Mouse (Mus musculus) liver, postnatal 0 days (tissue): Measurements from ENCODE around the gene Ttll12. TPM values are rescaled to one million over a fixed set of nuclear protein-coding genes. Genes with fewer than 3 reads are reported as not detected.

ENCODE experiments used
- ATAC-seq: fragments of 200-750 bp; cut with Nextera tagmentation; 2 replicates; pipeline ENCODE4 v1.8.0; 2017; ENCODE audit warnings: mild to moderate bottlenecking, moderate library complexity
- DNase-seq: peaks from one replicate; pipeline ENCODE4 v3.0.0-alpha.2; 2016
- H3K27ac ChIP-seq: fragments of 300-500 bp; sonication (generic); 2 replicates; pipeline ENCODE4 v1.5.1; 2014; ENCODE audit warnings: antibody characterized with exemption, moderate library complexity, mild to moderate bottlenecking, low read depth
- H3K27me3 ChIP-seq: fragments of 300-500 bp; sonication (generic); 2 replicates; pipeline ENCODE4 v1.6.1; 2014; ENCODE audit warnings: low read length, control low read depth, mixed read lengths; ENCODE audit not compliant: insufficient read depth
- H3K36me3 ChIP-seq: fragments of 300-500 bp; sonication (generic); replicated peaks from 2 replicates; pipeline ENCODE4 v1.6.1; 2014; ENCODE audit warnings: mild to moderate bottlenecking, control low read depth, low read length, moderate library complexity, mixed read lengths; ENCODE audit not compliant: insufficient read depth
- H3K4me1 ChIP-seq: fragments of 300-500 bp; sonication (generic); 2 replicates; pipeline ENCODE4 v1.6.1; 2014; ENCODE audit warnings: antibody characterized with exemption, mild to moderate bottlenecking, control low read depth; ENCODE audit not compliant: insufficient read depth
- H3K4me2 ChIP-seq: fragments of 300-500 bp; sonication (generic); 2 replicates; pipeline ENCODE4 v1.6.1; 2014; ENCODE audit warnings: low read depth, mild to moderate bottlenecking, low read length, moderate library complexity, mixed read lengths
- H3K4me3 ChIP-seq: fragments of 300-500 bp; sonication (generic); 2 replicates; pipeline ENCODE4 v1.5.1; 2014; ENCODE audit warnings: low read depth, low read length
- H3K9ac ChIP-seq: fragments of 300-500 bp; sonication (generic); replicated peaks from 2 replicates; pipeline ENCODE4 v1.6.1; 2014; ENCODE audit warnings: mild to moderate bottlenecking, moderate library complexity
- H3K9me3 ChIP-seq: fragments of 300-500 bp; sonication (generic); 2 replicates; pipeline ENCODE4 v1.6.1; 2016; ENCODE audit warnings: mild to moderate bottlenecking, control low read depth, low read length, mixed read lengths
- CTCF ChIP-seq: sonication (generic); IDR thresholded peaks from 2 replicates; pipeline ENCODE4 v1.5.1; 2016; ENCODE audit warnings: antibody characterized with exemption, low read depth
- EP300 ChIP-seq: IDR thresholded peaks from 2 replicates; pipeline ENCODE4 v1.6.1; 2016; ENCODE audit warnings: antibody characterized with exemption, low read depth, mild to moderate bottlenecking
- WGBS: fragments of 180-500 bp; shearing (Covaris S2); extraction: QIAGEN DNeasy Blood & Tissue Kit; methylation state at CpG from one replicate; pipeline ENCODE4 v1.1.7; 2014; ENCODE audit not compliant: insufficient replicate concordance; 5-methylcytosine and 5-hydroxymethylcytosine counted together
- polyA plus RNA-seq: library from polyadenylated mRNA; unstranded; fragments of >200 nt; fragmentation: Nextera tagmentation; extraction: Ambion mirVana; gene quantifications from 2 replicates; pipeline ENCODE4 v1.2.1, GENCODE M21; 2015

Ttll12 gene
- polyA plus RNA-seq, 1 experiment from 2014 or later, result 12.9 TPM

- H3K27me3 ChIP-seq, result no peaks in the 10 kb centered on the region
- peak overlapping the region; percentile 75 for H3K9ac ChIP-seq
- 19% methylated on average over 15 of the region's 15 CpGs for WGBS
- peak overlapping the region; percentile 72 for H3K4me3 ChIP-seq
- H3K36me3 ChIP-seq, result no peaks in the 10 kb centered on the region
- peak; percentile 68 for ATAC-seq
- H3K4me1 ChIP-seq, result peaks cover 30% of the 10 kb centered on the region
- TF ChIP-seq CTCF (no peak), EP300 (no peak)
- no peaks in the 10 kb centered on the region for H3K9me3 ChIP-seq
- peak; percentile 82 for DNase-seq
- H3K4me2 ChIP-seq, result peak overlapping the region; percentile 90
- H3K27ac ChIP-seq, result peak overlapping the region; percentile 94
Observed at GRCm38 (mm10) chr15:83562626-83563270, 32.2 kb downstream of the Ttll12 start.

GRCm38 (mm10) chr15:83560941-83561477 is 33.9 kb downstream of the Ttll12 start:
- H3K36me3 ChIP-seq, result no peaks in the 10 kb centered on the region
- no peak overlapping the region for H3K4me2 ChIP-seq
- DNase-seq (no peak), ATAC-seq (no peak)
- TF ChIP-seq EP300 (no peak), CTCF (0 out of 2 replicates have a peak, but pooled peaks have one; percentile 4)
- H3K27ac ChIP-seq, result peak overlapping the region; percentile 14; the same call in 1 of the 2 replicates
- no peak overlapping the region for H3K4me3 ChIP-seq
- no peaks in the 10 kb centered on the region for H3K27me3 ChIP-seq
- no peaks in the 10 kb centered on the region for H3K9me3 ChIP-seq
- peaks cover 27% of the 10 kb centered on the region for H3K4me1 ChIP-seq
- WGBS, result 30% methylated on average over 5 of the region's 5 CpGs
- no peak overlapping the region for H3K9ac ChIP-seq

GRCm38 (mm10) chr15:83555161-83555974 is 39.6 kb downstream of the Ttll12 start:
- DNase-seq, result peak; percentile 91
- Histone ChIP-seq H3K27me3 (no peaks in the 10 kb centered on the region), H3K9ac (peak overlapping the region; percentile 92), H3K9me3 (no peaks in the 10 kb centered on the region), H3K4me2 (peak overlapping the region; percentile 96), H3K27ac (peak overlapping the region; percentile 89), H3K36me3 (peaks cover 3% of the 10 kb centered on the region), H3K4me1 (peaks cover 11% of the 10 kb centered on the region), H3K4me3 (peak overlapping the region; percentile 85)
- ATAC-seq, result peak; percentile 92
- TF ChIP-seq CTCF (no peak), EP300 (no peak)
- under 1% methylated on average over 61 of the region's 74 CpGs for WGBS

- peaks cover 7% of the 10 kb centered on the region for H3K36me3 ChIP-seq
- no peak overlapping the region for H3K4me3 ChIP-seq
- peaks cover 11% of the 10 kb centered on the region for H3K4me1 ChIP-seq
- H3K27ac ChIP-seq, result no peak overlapping the region
- H3K4me2 ChIP-seq, result no peak overlapping the region
- no peaks in the 10 kb centered on the region for H3K9me3 ChIP-seq
- DNase-seq, result no peak
- H3K27me3 ChIP-seq, result no peaks in the 10 kb centered on the region
- H3K9ac ChIP-seq, result no peak overlapping the region
- ATAC-seq, result no peak
- TF ChIP-seq CTCF (peak; percentile 61), EP300 (no peak)
Observed at GRCm38 (mm10) chr15:83553831-83554230, 41.1 kb downstream of the Ttll12 start.

GRCm38 (mm10) chr15:83550137-83550536 is 44.8 kb downstream of the Ttll12 start:
- TF ChIP-seq EP300 (no peak), CTCF (no peak)
- WGBS, result 78% methylated on average over 2 of the region's 2 CpGs
- ATAC-seq (no peak), DNase-seq (no peak)
- no peaks in the 10 kb centered on the region for H3K9me3 ChIP-seq
- no peak overlapping the region for H3K27ac ChIP-seq
- H3K27me3 ChIP-seq, result no peaks in the 10 kb centered on the region
- no peak overlapping the region for H3K4me3 ChIP-seq
- peaks cover 6% of the 10 kb centered on the region for H3K4me1 ChIP-seq
- H3K4me2 ChIP-seq, result no peak overlapping the region
- no peak overlapping the region for H3K9ac ChIP-seq
- H3K36me3 ChIP-seq, result peaks cover 31% of the 10 kb centered on the region

GRCm38 (mm10) chr15:83547144-83547543 is 47.8 kb downstream of the Ttll12 start:
- TF ChIP-seq CTCF (no peak), EP300 (no peak)
- Histone ChIP-seq H3K27ac (no peak overlapping the region), H3K36me3 (peaks cover 30% of the 10 kb centered on the region), H3K4me3 (no peak overlapping the region), H3K9me3 (no peaks in the 10 kb centered on the region), H3K4me1 (no peaks in the 10 kb centered on the region), H3K9ac (no peak overlapping the region), H3K4me2 (no peak overlapping the region), H3K27me3 (no peaks in the 10 kb centered on the region)
- whole genome bisulfite sequencing, result 86% methylated on average over 8 of the region's 8 CpGs
- ATAC-seq, result no peak
- DNase-seq, result no peak
